Mouse (Mus musculus) kidney, postnatal 0 days (tissue): ENCODE data around the gene Slc6a9. TPM values are rescaled to one million over a fixed set of nuclear protein-coding genes. Genes with fewer than 3 reads are reported as not detected.

Experiments used
- ATAC-seq: fragments of 200-750 bp; cut with Nextera tagmentation; replicated peaks from 2 replicates; pipeline ENCODE4 v1.8.0; 2017; ENCODE audit warnings: low read depth, moderate number of reproducible peaks, moderate TSS enrichment, moderate library complexity; ENCODE audit not compliant: low FRiP score
- DNase-seq: peaks from one replicate; pipeline ENCODE4 v3.0.0-alpha.2; 2016; ENCODE audit warnings: low spot score
- H3K27ac ChIP-seq: fragments of 300-500 bp; sonication (generic); 2 replicates; pipeline ENCODE4 v1.5.1; 2014; ENCODE audit warnings: mild to moderate bottlenecking
- H3K27me3 ChIP-seq: fragments of 300-500 bp; sonication (generic); 2 replicates; pipeline ENCODE4 v1.6.1; 2014; ENCODE audit warnings: low read length, mixed read lengths; ENCODE audit not compliant: insufficient read depth
- H3K36me3 ChIP-seq: fragments of 300-500 bp; sonication (generic); 2 replicates; pipeline ENCODE4 v1.6.1; 2014; ENCODE audit warnings: low read length, mixed read lengths; ENCODE audit not compliant: insufficient read depth
- H3K4me1 ChIP-seq: fragments of 300-500 bp; sonication (generic); replicated peaks from 2 replicates; pipeline ENCODE4 v1.6.1; 2014; ENCODE audit warnings: antibody characterized with exemption, low read length, mixed read lengths; ENCODE audit not compliant: insufficient read depth
- H3K4me2 ChIP-seq: fragments of 300-500 bp; sonication (generic); 2 replicates; pipeline ENCODE4 v1.6.1; 2014; ENCODE audit warnings: mild to moderate bottlenecking, low read length, moderate library complexity, mixed read lengths
- H3K4me3 ChIP-seq: fragments of 300-500 bp; sonication (generic); replicated peaks from 2 replicates; pipeline ENCODE4 v1.5.1; 2014; ENCODE audit warnings: low read depth, low read length
- H3K9ac ChIP-seq: fragments of 300-500 bp; sonication (generic); 2 replicates; pipeline ENCODE4 v1.6.1; 2014; ENCODE audit warnings: low read depth, low read length
- H3K9me3 ChIP-seq: fragments of 300-500 bp; sonication (generic); replicated peaks from 2 replicates; pipeline ENCODE4 v1.6.1; 2016; ENCODE audit warnings: low read length, inconsistent platforms, mixed read lengths
- CTCF ChIP-seq: IDR thresholded peaks from 2 replicates; pipeline ENCODE4 v1.5.1; 2016; ENCODE audit warnings: antibody characterized with exemption, low read depth, mild to moderate bottlenecking, moderate library complexity
- whole genome bisulfite sequencing: fragments of 180-500 bp; shearing (Covaris S2); extraction: QIAGEN DNeasy Blood & Tissue Kit; methylation state at CpG from one replicate; pipeline ENCODE4 v1.1.7; 2014; 5-methylcytosine and 5-hydroxymethylcytosine counted together
- polyA plus RNA-seq: library from polyadenylated mRNA; unstranded; fragments of >200 nt; fragmentation: Nextera tagmentation; extraction: Ambion mirVana; gene quantifications from 2 replicates; pipeline ENCODE4 v1.2.1, GENCODE M21; 2015

The Slc6a9 gene
- polyA plus RNA-seq, 1 experiment from 2014 or later, result 8.6 TPM

- Histone ChIP-seq H3K9ac (no peak overlapping the region), H3K27ac (no peak overlapping the region), H3K4me2 (no peak overlapping the region), H3K36me3 (peaks cover 21% of the 10 kb centered on the region; the same call in 1 of the 2 replicates), H3K9me3 (no peaks in the 10 kb centered on the region), H3K4me3 (no peak overlapping the region), H3K4me1 (peaks cover 11% of the 10 kb centered on the region), H3K27me3 (no peaks in the 10 kb centered on the region)
- ATAC-seq, result no peak
- WGBS, result 8% methylated on average over 9 of the region's 9 CpGs
- DNase-seq, result peak; percentile 77
- no peak for TF ChIP-seq CTCF
Measured at GRCm38 (mm10) chr4:117893376-117893775, 59.1 kb downstream of the Slc6a9 start.

DNA sequence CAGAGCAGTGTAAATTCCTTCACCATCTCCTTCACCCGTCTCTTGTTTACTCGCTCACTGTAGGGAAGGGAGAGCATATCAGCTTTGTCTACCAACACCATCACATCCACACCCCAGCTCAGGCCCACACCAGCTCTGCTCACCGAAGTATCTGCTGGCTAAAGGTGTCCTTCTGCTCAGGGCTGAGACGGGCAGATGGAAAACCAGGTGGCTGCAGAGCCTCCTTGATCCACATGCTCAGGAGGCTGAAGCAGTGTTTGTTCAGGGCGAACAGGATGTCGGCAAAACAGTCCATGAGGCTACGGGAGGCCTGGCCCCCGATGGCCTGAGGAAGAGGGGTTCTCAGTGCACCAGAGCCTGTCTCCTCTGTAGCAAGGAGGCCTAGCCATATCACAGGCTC lies 60.3 kb downstream of the Slc6a9 start:
- peaks cover 26% of the 10 kb centered on the region; the same call in 1 of the 2 replicates for H3K36me3 ChIP-seq

GRCm38 (mm10) chr4:117895339-117895738 lies 61.0 kb downstream of the Slc6a9 start:
- ATAC-seq (no peak), DNase-seq (no peak)
- TF ChIP-seq CTCF, result no peak
- peaks cover 11% of the 10 kb centered on the region for H3K4me1 ChIP-seq
- peaks cover 26% of the 10 kb centered on the region; the same call in 1 of the 2 replicates for H3K36me3 ChIP-seq
- no peaks in the 10 kb centered on the region for H3K9me3 ChIP-seq
- H3K9ac ChIP-seq, result no peak overlapping the region
- H3K4me2 ChIP-seq, result no peak overlapping the region
- H3K4me3 ChIP-seq, result no peak overlapping the region
- H3K27me3 ChIP-seq, result no peaks in the 10 kb centered on the region
- 79% methylated on average over 7 of the region's 7 CpGs for WGBS
- no peak overlapping the region for H3K27ac ChIP-seq

More for the DNA sequence above, 60.3 kb downstream of the Slc6a9 start:
- H3K9me3 ChIP-seq, result no peaks in the 10 kb centered on the region
- no peaks in the 10 kb centered on the region for H3K27me3 ChIP-seq
- ATAC-seq (no peak), DNase-seq (no peak)
- H3K4me2 ChIP-seq, result no peak overlapping the region
- H3K27ac ChIP-seq, result no peak overlapping the region
- H3K4me1 ChIP-seq, result peaks cover 11% of the 10 kb centered on the region
- TF ChIP-seq CTCF, result no peak
- no peak overlapping the region for H3K9ac ChIP-seq
- 89% methylated on average over 8 of the region's 8 CpGs for WGBS
- H3K4me3 ChIP-seq, result no peak overlapping the region

- ATAC-seq (no peak), DNase-seq (no peak)
- no peaks in the 10 kb centered on the region for H3K27me3 ChIP-seq
- no peaks in the 10 kb centered on the region for H3K9me3 ChIP-seq
- TF ChIP-seq CTCF, result no peak
- H3K4me3 ChIP-seq, result no peak overlapping the region
- H3K27ac ChIP-seq, result no peak overlapping the region
- no peak overlapping the region for H3K4me2 ChIP-seq
- 96% methylated on average over 6 of the region's 6 CpGs for WGBS
- H3K4me1 ChIP-seq, result peaks cover 8% of the 10 kb centered on the region
- H3K9ac ChIP-seq, result no peak overlapping the region
- peaks cover 33% of the 10 kb centered on the region for H3K36me3 ChIP-seq
Measured at GRCm38 (mm10) chr4:117896031-117896430, 61.7 kb downstream of the Slc6a9 start.

DNA sequence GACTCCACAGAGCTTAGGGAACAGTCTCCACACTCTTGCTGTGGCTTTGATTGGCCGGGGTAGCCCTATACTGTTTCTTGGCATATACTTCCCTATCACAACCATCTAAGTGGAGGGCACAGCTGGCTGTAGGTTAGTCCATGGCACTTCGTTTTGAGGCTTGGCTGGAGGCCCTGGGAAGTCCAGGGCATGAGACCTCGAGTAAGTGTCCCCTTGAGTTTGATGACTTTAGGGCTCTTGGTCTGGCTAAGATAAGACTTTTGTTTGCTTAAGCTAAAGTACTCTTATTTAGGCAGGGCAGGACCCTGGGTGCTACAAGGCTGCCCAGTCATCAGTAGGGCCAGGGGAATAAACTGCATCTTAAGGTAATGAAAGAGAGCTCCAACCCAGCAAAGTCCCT lies 63.8 kb downstream of the Slc6a9 start:
- Histone ChIP-seq H3K4me2 (no peak overlapping the region), H3K9ac (no peak overlapping the region), H3K9me3 (no peaks in the 10 kb centered on the region), H3K27ac (no peak overlapping the region), H3K27me3 (no peaks in the 10 kb centered on the region), H3K36me3 (peaks cover 49% of the 10 kb centered on the region), H3K4me1 (no peaks in the 10 kb centered on the region), H3K4me3 (no peak overlapping the region)
- no peak for TF ChIP-seq CTCF
- no peak for ATAC-seq
- no peak for DNase-seq
- 82% methylated on average over 3 of the region's 3 CpGs for WGBS

GRCm38 (mm10) chr4:117904094-117904493 lies 69.8 kb downstream of the Slc6a9 start:
- no peaks in the 10 kb centered on the region for H3K4me1 ChIP-seq
- DNase-seq (no peak), ATAC-seq (no peak)
- H3K9ac ChIP-seq, result no peak overlapping the region
- no peaks in the 10 kb centered on the region for H3K27me3 ChIP-seq
- no peak for TF ChIP-seq CTCF
- no peak overlapping the region for H3K4me2 ChIP-seq
- H3K9me3 ChIP-seq, result no peaks in the 10 kb centered on the region
- no peak overlapping the region for H3K27ac ChIP-seq
- peaks cover 54% of the 10 kb centered on the region for H3K36me3 ChIP-seq
- 91% methylated on average over 10 of the region's 10 CpGs for WGBS
- H3K4me3 ChIP-seq, result no peak overlapping the region

DNA sequence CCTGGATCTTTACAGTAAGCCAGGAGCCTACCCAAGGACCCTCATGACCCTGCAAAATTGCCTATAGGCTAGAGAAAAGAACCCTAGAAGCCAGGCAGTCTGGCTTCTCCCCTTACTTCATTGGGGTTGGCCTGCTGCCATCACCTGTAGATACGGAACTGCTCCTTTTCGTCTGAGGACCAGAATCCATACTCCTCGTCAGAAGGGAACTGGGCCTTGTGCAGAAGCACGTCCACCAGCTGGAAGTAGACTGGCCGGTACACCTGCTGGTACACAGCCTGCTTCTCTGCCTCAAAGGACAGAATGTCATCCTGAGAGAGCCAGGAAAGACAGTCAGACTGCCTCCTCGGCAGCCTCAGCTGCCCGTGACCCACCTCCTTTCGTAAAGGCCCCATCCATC lies 70.5 kb downstream of the Slc6a9 start:
- no peak for TF ChIP-seq CTCF
- H3K36me3 ChIP-seq, result peaks cover 50% of the 10 kb centered on the region
- 87% methylated on average over 8 of the region's 8 CpGs for WGBS

More for the DNA sequence above, 70.5 kb downstream of the Slc6a9 start:
- Histone ChIP-seq H3K9me3 (no peaks in the 10 kb centered on the region), H3K4me1 (no peaks in the 10 kb centered on the region), H3K9ac (no peak overlapping the region), H3K27me3 (no peaks in the 10 kb centered on the region), H3K4me3 (no peak overlapping the region), H3K4me2 (no peak overlapping the region), H3K27ac (no peak overlapping the region)
- DNase-seq (no peak), ATAC-seq (no peak)
